Mouse (Mus musculus) heart, adult 9 months (tissue): ENCODE measurements around the gene Mrtfb.
A peak's percentile ranks its signal among the peaks of the same experiment; 100 is the strongest.
"Not testable (repeated sequence)": the region's sequence is repeated elsewhere in the genome, so short reads cannot be mapped to it uniquely, and the experiment has no call there.

Source experiments
- DNase-seq, 2 experiments: peaks; one replicate each; pipeline ENCODE4 v3.0.0; 2022; ENCODE audit warnings: low spot score in 2 of 2

The Mrtfb gene

GRCm38 (mm10) chr16:13276258-13276657 is 20.0 kb downstream of the Mrtfb start:
- no peak for DNase-seq

- no peak for DNase-seq
These were observed 20.6 kb downstream of the Mrtfb start for GRCm38 (mm10) chr16:13276709-13277399.

GRCm38 (mm10) chr16:13286425-13286824 is 30.1 kb downstream of the Mrtfb start:
- DNase-seq: not testable (repeated sequence)

- no peak for DNase-seq
These were observed 41.6 kb downstream of the Mrtfb start for GRCm38 (mm10) chr16:13297860-13298259.

- no peak for DNase-seq
These were observed 42.7 kb downstream of the Mrtfb start for GRCm38 (mm10) chr16:13298991-13299390.

GRCm38 (mm10) chr16:13306065-13306695 is 49.9 kb downstream of the Mrtfb start:
- no peak for DNase-seq

GRCm38 (mm10) chr16:13310096-13310683 is 53.9 kb downstream of the Mrtfb start:
- DNase-seq: no peak

GRCm38 (mm10) chr16:13311374-13311773 is 55.1 kb downstream of the Mrtfb start:
- no peak for DNase-seq

GRCm38 (mm10) chr16:13313096-13313719 is 56.9 kb downstream of the Mrtfb start:
- DNase-seq: no peak

- DNase-seq: no peak
These were observed 67.5 kb downstream of the Mrtfb start for GRCm38 (mm10) chr16:13323751-13324150.

- no peak for DNase-seq
These were observed 70.3 kb downstream of the Mrtfb start for GRCm38 (mm10) chr16:13326622-13327021.

- DNase-seq: no peak
These were observed 72.4 kb downstream of the Mrtfb start for GRCm38 (mm10) chr16:13328646-13329045.

- no peak for DNase-seq
These were observed 73.4 kb downstream of the Mrtfb start for GRCm38 (mm10) chr16:13329640-13330039.

- DNase-seq: peak; percentile 23 to 28
These were observed 74.0 kb downstream of the Mrtfb start for GRCm38 (mm10) chr16:13330221-13330659.

- DNase-seq: no peak
These were observed 75.6 kb downstream of the Mrtfb start for GRCm38 (mm10) chr16:13331898-13332297.

GRCm38 (mm10) chr16:13332536-13332935 is 76.3 kb downstream of the Mrtfb start:
- DNase-seq: no peak

- no peak for DNase-seq
These were observed 77.6 kb downstream of the Mrtfb start for GRCm38 (mm10) chr16:13333781-13334341.

GRCm38 (mm10) chr16:13336503-13337230 is 80.4 kb downstream of the Mrtfb start:
- peak; percentile 40 to 49 for DNase-seq

GRCm38 (mm10) chr16:13338094-13338493 is 81.8 kb downstream of the Mrtfb start:
- peak; percentile 40 to 50 for DNase-seq

GRCm38 (mm10) chr16:13339433-13339832 is 83.2 kb downstream of the Mrtfb start:
- no peak for DNase-seq

GRCm38 (mm10) chr16:13345822-13346221 is 89.5 kb downstream of the Mrtfb start:
- DNase-seq: not testable (repeated sequence)
